In genomic region chr4:116371676-116372075, GRCm38 (mm10) we compare ENCODE assay signal across 8 mouse cellular contexts.
DNase-seq lines count a peak whose midpoint lies in the region; ATAC-seq and TF ChIP-seq lines count a peak whose summit lies in the region.

No protein-coding gene starts in this region.

- TF ChIP-seq POLR2A in limb, embryonic 14.5 days (IDR thresholded peaks at IDR 0.05; ENCODE audit: borderline replicate concordance, extremely low read depth, insufficient read depth, insufficient read length) = no peak

- H3K36me3 ChIP-seq in limb, embryonic 14.5 days (ENCODE audit: control insufficient read depth, insufficient read depth, low read length) = no peaks in the 10 kb centered on the region
- no peaks in the 10 kb centered on the region for H3K36me3 ChIP-seq in limb, embryonic 10.5 days

- WGBS in limb, embryonic 14.5 days = 63% methylated on average over 1 of the region's 1 CpGs
- WGBS in limb, embryonic 10.5 days = 83% methylated on average over 1 of the region's 1 CpGs

- H3K4me1 ChIP-seq in limb, embryonic 14.5 days (ENCODE audit: control insufficient read depth, insufficient read depth, low read length) = no peaks in the 10 kb centered on the region
- no peaks in the 10 kb centered on the region for H3K4me1 ChIP-seq in limb, embryonic 10.5 days

- H3K4me3 ChIP-seq in limb, embryonic 14.5 days (replicated peaks; ENCODE audit: low read length) = no peak overlapping the region
- H3K4me3 ChIP-seq in limb, embryonic 10.5 days = no peak overlapping the region

- H3K9me3 ChIP-seq in limb, embryonic 14.5 days (ENCODE audit: control insufficient read depth, low read length) = no peaks in the 10 kb centered on the region
- H3K9me3 ChIP-seq in limb, embryonic 10.5 days (replicated peaks) = no peaks in the 10 kb centered on the region

- peak; percentile 53; the same call in 1 of the 2 replicates for ATAC-seq in limb, embryonic 14.5 days (ENCODE audit: low FRiP score, low read depth)
- ATAC-seq in granulocyte monocyte progenitor cell, adult 5-6 weeks (replicated peaks; ENCODE audit: poor library complexity, severe bottlenecking) = no peak
- no peak for ATAC-seq in activated CD4-positive, CD25-positive, alpha-beta regulatory T cell, adult 4 months

- H3K27me3 ChIP-seq in limb, embryonic 14.5 days (ENCODE audit: control insufficient read depth, insufficient read depth, low read length) = no peaks in the 10 kb centered on the region
- no peaks in the 10 kb centered on the region for H3K27me3 ChIP-seq in limb, embryonic 10.5 days (ENCODE audit: low read depth, poor library complexity, severe bottlenecking)

- H3K27ac ChIP-seq in limb, embryonic 14.5 days (replicated peaks; ENCODE audit: low read depth, low read length) = no peak overlapping the region
- H3K27ac ChIP-seq in limb, embryonic 10.5 days = no peak overlapping the region

- H3K4me2 ChIP-seq in limb, embryonic 14.5 days (replicated peaks; ENCODE audit: low read depth, low read length, severe bottlenecking) = no peak overlapping the region

- no peak overlapping the region for H3K9ac ChIP-seq in limb, embryonic 14.5 days (ENCODE audit: low read depth, low read length, severe bottlenecking)

- no peak for DNase-seq in limb, embryonic 14.5 days (ENCODE audit: low spot score)
- no peak for DNase-seq in limb, embryonic 10.5 days (ENCODE audit: low spot score)
- DNase-seq in brain, embryonic 18.5 days (ENCODE audit: low read depth, low spot score) = peak; percentile 12
- DNase-seq in heart, adult 8-10 months (ENCODE audit: low spot score) = peak; percentile 84
- DNase-seq in layer of hippocampus, postnatal 14 days (ENCODE audit: low spot score in 2 of 2) = peak; percentile 57 to 78
- peak; percentile 7 for DNase-seq in right cerebral cortex, postnatal 14 days

Comparison
In these comparisons a context has a peak if more than half of its experiments do, and no peak if none do; other contexts are left out.
1. DNase-seq: peak in brain, embryonic 18.5 days (single experiment), heart, adult 8-10 months (single experiment), layer of hippocampus, postnatal 14 days (2 of 2) and right cerebral cortex, postnatal 14 days (single experiment); none in limb, embryonic 14.5 days (single experiment) and limb, embryonic 10.5 days (single experiment).